Comparison of ENCODE assay signal across 25 mouse cellular contexts in the genomic region with DNA sequence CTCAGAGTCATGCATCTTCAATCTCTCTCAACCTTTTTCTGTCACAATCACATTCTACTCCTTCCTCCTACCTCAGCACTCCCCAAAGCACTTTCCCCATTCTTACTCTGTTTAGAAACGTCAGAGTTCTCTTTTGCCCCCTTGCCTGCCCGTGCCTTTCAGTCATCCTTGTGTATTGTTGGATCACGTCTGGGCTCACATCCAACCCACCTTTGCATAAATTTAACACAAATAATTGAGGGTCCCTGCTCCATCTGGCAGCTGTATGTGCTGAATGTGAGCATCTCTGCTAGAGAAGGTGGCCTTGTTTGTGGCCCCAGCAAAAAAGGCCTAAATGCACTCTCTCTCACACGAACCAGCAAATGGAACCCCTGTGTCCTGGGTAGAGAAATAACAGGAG. TPM values are rescaled to one million over a fixed set of nuclear protein-coding genes. Genes with fewer than 3 reads are reported as not detected.
DNase-seq lines count a peak whose midpoint lies in the region; ATAC-seq and TF ChIP-seq lines count a peak whose summit lies in the region.
"Had no signal": no experiment of that assay in that cellular context is flagged by ENCODE, and none has a peak within 500 bp of the region (broad histone marks: within the 10 kb centered on the region; RNA-seq: fewer than 3 reads in every experiment).

No protein-coding gene starts in this region.

- ATAC-seq in forebrain, embryonic 15.5 days (replicated peaks), result no peak
- no peak for ATAC-seq in heart, embryonic 13.5 days (ENCODE audit: extremely low read depth, insufficient number of reproducible peaks, low FRiP score, low TSS enrichment)
- ATAC-seq: CD4-positive, CD25-positive, alpha-beta regulatory T cell, adult 4 months; hindbrain, embryonic 16.5 days had no signal

- no peak overlapping the region for H3K4me3 ChIP-seq in forebrain, embryonic 15.5 days
- no peak overlapping the region for H3K4me3 ChIP-seq in forebrain, embryonic 10.5 days
- no peak overlapping the region for H3K4me3 ChIP-seq in heart, embryonic 13.5 days
- H3K4me3 ChIP-seq in layer of hippocampus, adult 2 months, result no peak overlapping the region
- H3K4me3 ChIP-seq: erythroblast, embryonic 14.5 days; heart, embryonic 10.5 days; liver, embryonic 15.5 days; neural tube, embryonic 15.5 days; stomach, embryonic 15.5 days had no signal

- no peak for DNase-seq in forebrain, embryonic 10.5 days (ENCODE audit: extremely low spot score, low spot score)
- DNase-seq in heart, postnatal 10 days, result no peak
- no peak for DNase-seq in layer of hippocampus, adult 2 months (ENCODE audit: low spot score in 2 of 2)
- DNase-seq in layer of hippocampus, adult 9-10 months (ENCODE audit: low spot score), result no peak
- peak; percentile 71 for DNase-seq in brain, embryonic 14.5 days (ENCODE audit: low read depth)
- DNase-seq in cerebellum, adult 11 months, result no peak
- DNase-seq: adrenal gland, postnatal 14 days; cerebellum, adult 2 months; cerebellum, postnatal 14 days; gastrocnemius, postnatal 25 days; kidney, adult 2 months; kidney, postnatal 4 days; layer of hippocampus, adult 9-11 months; lung, embryonic 14.5 days; lung, postnatal 14 days; right cerebral cortex, postnatal 25 days had no signal

- no peaks in the 10 kb centered on the region for H3K27me3 ChIP-seq in forebrain, embryonic 15.5 days
- H3K27me3 ChIP-seq in forebrain, embryonic 10.5 days (ENCODE audit: poor library complexity, severe bottlenecking), result no peaks in the 10 kb centered on the region
- H3K27me3 ChIP-seq in heart, embryonic 13.5 days (replicated peaks), result no peaks in the 10 kb centered on the region
- H3K27me3 ChIP-seq: liver, embryonic 15.5 days; neural tube, embryonic 15.5 days; stomach, embryonic 15.5 days had no signal

- H3K36me3 ChIP-seq in forebrain, embryonic 15.5 days, result no peaks in the 10 kb centered on the region
- H3K36me3 ChIP-seq in forebrain, embryonic 10.5 days (replicated peaks), result no peaks in the 10 kb centered on the region
- peaks cover 46% of the 10 kb centered on the region for H3K36me3 ChIP-seq in heart, embryonic 13.5 days
- H3K36me3 ChIP-seq: liver, embryonic 15.5 days; neural tube, embryonic 15.5 days had no signal

- peaks cover 40% of the 10 kb centered on the region for H3K4me1 ChIP-seq in forebrain, embryonic 15.5 days
- peaks cover 5% of the 10 kb centered on the region for H3K4me1 ChIP-seq in forebrain, embryonic 10.5 days
- H3K4me1 ChIP-seq in heart, embryonic 13.5 days, result peaks cover 92% of the 10 kb centered on the region
- H3K4me1 ChIP-seq: liver, embryonic 15.5 days had no signal

- peak overlapping the region; percentile 0; the same call in 1 of the 2 replicates for H3K27ac ChIP-seq in forebrain, embryonic 15.5 days (replicated peaks)
- no peak overlapping the region for H3K27ac ChIP-seq in forebrain, embryonic 10.5 days
- 0 out of 2 replicates have a peak overlapping the region, but pooled peaks have one; percentile 12 for H3K27ac ChIP-seq in heart, embryonic 13.5 days (replicated peaks)
- peak overlapping the region; percentile 28; the same call in 1 of the 2 replicates for H3K27ac ChIP-seq in layer of hippocampus, adult 2 months
- H3K27ac ChIP-seq: heart, embryonic 10.5 days; liver, embryonic 15.5 days; stomach, embryonic 15.5 days had no signal

- WGBS in forebrain, embryonic 15.5 days, result 18% methylated on average over 4 of the region's 4 CpGs
- 80% methylated on average over 4 of the region's 4 CpGs for WGBS in forebrain, embryonic 10.5 days
- WGBS in heart, embryonic 13.5 days, result 49% methylated on average over 4 of the region's 4 CpGs

- TF ChIP-seq CTCF in layer of hippocampus, adult 2 months (conservative IDR thresholded peaks at IDR 0.05), result no peak
- TF ChIP-seq CTCF in brain, embryonic 14.5 days (IDR thresholded peaks at IDR 0.05; ENCODE audit: borderline replicate concordance, extremely low read depth, insufficient read depth, insufficient read length), result no peak

- no peak overlapping the region for H3K4me2 ChIP-seq in forebrain, embryonic 15.5 days (replicated peaks)
- H3K4me2 ChIP-seq in heart, embryonic 13.5 days, result no peak overlapping the region
- H3K4me2 ChIP-seq: liver, embryonic 15.5 days; lung, embryonic 14.5 days; neural tube, embryonic 15.5 days; stomach, embryonic 15.5 days had no signal

- intact Hi-C loops in heart, postnatal 10 days (cut with DNase I), result no loop called here

- no peak for TF ChIP-seq POLR2A in brain, embryonic 14.5 days (IDR thresholded peaks at IDR 0.05; ENCODE audit: borderline replicate concordance, extremely low read depth, insufficient read depth, insufficient read length, poor library complexity, severe bottlenecking)

- no peak overlapping the region for H3K9ac ChIP-seq in forebrain, embryonic 15.5 days (replicated peaks)
- H3K9ac ChIP-seq in heart, embryonic 13.5 days, result 0 out of 2 replicates have a peak overlapping the region, but pooled peaks have one; percentile 37
- H3K9ac ChIP-seq: liver, embryonic 15.5 days; lung, embryonic 14.5 days; neural tube, embryonic 15.5 days; stomach, embryonic 15.5 days had no signal

- no peaks in the 10 kb centered on the region for H3K9me3 ChIP-seq in forebrain, embryonic 15.5 days
- no peaks in the 10 kb centered on the region for H3K9me3 ChIP-seq in forebrain, embryonic 10.5 days
- H3K9me3 ChIP-seq in heart, embryonic 13.5 days, result no peaks in the 10 kb centered on the region
- H3K9me3 ChIP-seq: heart, embryonic 10.5 days; liver, embryonic 15.5 days; neural tube, embryonic 15.5 days; stomach, embryonic 15.5 days had no signal

RNA-seq across cellular contexts. Expression of a gene that starts 16.9 kb away (rescaled TPM):
- 132 and 134 TPM in 2 replicates for polyA plus RNA-seq in forebrain, embryonic 15.5 days (2015; fragmentation: Nextera tagmentation; extraction: Ambion mirVana)
- polyA plus RNA-seq in forebrain, embryonic 10.5 days (2016; fragmentation: Nextera tagmentation; extraction: Ambion mirVana), result 15.8 and 17.7 TPM in 2 replicates
- 120 and 121 TPM in 2 replicates for polyA plus RNA-seq in heart, embryonic 13.5 days (2015; fragmentation: Nextera tagmentation; extraction: Ambion mirVana)
- 100 to 1,000 TPM; 137 to 189 TPM for total RNA-seq in heart, postnatal 10 days (2021)
- 100 to 1,000 TPM in 1 of 2 experiments, 10 to 100 TPM in 1; 98.8 to 106 TPM for total RNA-seq in layer of hippocampus, adult 2 months (2021)
- 30.7 and 36.2 TPM in 2 replicates for polyA plus RNA-seq in brain, embryonic 14.5 days (2012; rRNA removed)
